Mouse (Mus musculus) skeletal muscle tissue, adult 2 months (tissue): ENCODE measurements at regions not wholly inside any gene's neighbourhood (a gene's known extent, or its start where the extent isn't known, plus 50 kb on each side); places are given as distances from the start of the nearest gene placed in this dataset.

ENCODE experiments used
- DNase-seq: peaks from one replicate; pipeline ENCODE4 v3.0.0-alpha.2; 2012; ENCODE audit warnings: low read depth, low spot score

DNA sequence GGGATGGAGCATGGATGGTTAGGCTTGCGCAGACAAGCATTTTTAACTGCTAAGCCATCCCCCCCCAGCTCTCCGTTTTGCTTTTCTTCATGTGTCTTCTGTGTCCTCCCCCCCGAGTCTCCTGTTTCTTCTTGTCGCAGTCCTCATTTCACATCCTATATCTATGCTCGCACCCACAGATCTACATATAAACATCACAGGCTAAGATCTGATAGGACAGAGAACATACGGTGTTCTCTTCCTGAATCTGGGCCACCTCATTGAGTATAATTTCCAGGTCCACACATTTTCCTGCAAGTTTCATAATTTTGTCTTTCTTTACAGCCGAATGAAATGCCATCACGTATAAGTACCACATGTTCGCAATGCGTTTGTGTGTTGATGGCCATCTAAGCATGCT lies 168.7 kb downstream of the Zfp36l1 start:
- no peak for DNase-seq

DNA sequence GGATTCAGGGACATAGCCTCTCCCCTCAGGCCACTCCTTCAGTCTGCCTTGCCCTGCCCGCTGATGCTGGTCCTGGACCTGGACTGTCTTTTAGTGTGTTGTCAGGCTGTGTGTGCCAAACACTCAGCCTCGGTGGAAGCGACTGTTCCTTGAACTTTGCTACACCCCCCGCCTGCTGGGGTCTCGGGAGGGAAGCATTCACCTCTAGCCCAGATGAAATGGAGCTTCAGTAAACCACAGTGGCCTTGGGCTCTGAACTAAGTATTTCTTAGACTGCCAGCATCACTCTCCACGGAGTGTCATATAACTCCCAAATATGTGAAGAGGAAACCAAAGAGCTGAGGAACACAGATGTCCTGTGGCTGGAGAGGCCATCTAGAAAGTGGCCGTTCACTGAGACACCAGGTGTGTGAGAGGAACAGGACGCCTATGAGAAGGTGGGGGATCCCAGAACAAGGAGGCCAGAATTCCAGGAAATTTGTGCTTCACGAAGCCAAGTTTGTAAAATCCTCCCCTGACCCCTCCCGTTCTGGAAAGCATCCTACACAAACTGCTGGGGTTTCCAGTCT lies 170.2 kb downstream of the Zfp36l1 start:
- peak; percentile 68 for DNase-seq

DNA sequence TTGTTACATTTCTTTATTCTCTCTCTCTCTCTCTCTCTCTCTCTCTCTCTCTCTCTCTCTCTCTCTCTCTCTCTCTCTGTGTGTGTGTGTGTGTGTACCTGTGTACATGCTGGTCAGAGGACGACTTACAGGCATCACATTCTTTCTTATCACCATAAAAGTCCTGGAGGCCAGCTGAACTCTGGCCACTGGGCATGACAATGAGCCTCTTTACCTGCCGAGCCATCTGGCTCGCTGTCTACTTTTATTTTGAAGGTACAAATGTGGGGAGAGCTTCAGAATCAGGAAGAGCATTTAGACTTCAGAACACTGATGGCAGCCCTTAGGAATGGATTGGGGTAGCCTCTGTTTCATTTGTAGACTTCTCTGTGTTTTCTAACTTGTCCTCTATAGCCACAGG lies 171.0 kb downstream of the Zfp36l1 start:
- DNase-seq, result no peak

DNA sequence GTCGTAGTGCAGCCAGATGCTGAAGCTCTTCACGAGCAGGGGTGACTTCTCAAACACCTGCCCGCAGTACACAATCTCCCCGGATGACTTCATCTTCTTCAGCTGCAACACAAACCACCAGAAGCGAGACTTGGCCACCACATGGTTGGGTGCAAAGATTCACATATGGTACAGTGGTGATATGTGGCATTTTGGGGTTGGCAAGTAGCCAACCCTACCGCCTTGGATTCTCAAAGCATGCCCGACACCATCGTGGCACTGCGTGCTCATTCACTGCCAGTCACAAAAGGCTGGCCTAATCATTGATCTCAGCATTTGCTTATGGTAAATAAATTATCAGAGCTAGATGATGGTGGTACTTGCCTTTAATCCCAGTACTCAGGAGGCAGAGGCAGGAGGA lies 173.4 kb downstream of the Zfp36l1 start:
- no peak for DNase-seq

DNA sequence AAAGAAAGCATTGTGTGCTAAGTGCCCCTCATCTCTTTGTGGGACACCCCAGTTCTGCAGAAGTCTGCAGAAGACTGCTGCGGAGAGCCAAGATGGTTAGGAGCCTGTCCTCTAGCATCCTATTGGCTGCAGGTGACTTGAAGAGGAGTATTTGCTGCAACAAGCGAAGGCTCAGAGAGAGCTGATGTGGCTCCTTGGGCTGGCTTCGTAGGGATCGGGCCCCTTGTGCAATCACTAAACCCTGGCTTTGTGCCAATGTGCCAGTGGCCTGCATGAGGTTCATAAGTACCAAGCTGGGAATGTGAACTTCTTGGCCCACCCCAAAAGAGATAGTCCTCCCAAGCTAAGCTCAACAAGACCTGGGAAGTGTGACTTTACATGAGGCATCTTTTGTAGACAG lies 174.9 kb downstream of the Zfp36l1 start:
- DNase-seq, result no peak

DNA sequence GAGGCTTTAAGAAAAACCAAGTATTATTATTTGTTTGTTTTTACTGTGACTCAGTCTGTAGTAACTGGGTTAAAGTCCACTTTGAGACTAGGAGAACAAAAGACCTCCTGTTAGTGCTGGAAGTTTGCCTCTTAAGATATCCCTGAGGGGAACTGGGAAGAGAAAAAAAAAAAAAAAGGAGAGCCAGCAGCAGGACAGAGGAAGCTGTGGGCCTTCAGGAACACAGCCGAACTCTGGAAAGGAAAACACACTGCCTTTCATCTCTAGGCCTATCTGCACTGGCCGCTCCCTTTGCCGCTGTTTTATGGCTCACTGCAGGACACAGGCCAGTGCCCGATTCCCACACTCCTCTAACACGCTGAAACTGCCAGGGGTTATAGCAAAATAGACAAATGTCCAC lies 176.1 kb downstream of the Zfp36l1 start:
- peak; percentile 81 for DNase-seq

DNA sequence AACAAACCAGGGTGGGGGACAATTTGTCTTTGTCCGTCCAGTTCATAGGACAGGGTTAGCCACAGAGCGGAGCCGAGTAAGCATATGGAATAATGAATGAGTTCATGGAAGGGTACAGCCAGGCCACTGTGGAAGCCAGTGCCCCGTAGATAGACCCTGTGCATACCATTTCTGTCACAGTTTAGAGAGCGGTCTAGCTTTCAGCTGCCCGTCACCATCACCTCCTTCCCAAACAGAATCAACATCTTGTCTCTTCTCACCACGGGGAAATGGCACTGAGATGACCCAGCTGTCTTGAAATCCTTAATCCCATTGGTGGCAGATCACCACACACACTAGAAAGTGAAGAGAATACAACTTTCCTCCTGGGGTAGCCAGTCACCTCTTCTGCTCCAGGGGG lies 178.7 kb downstream of the Zfp36l1 start:
- DNase-seq, result no peak

GRCm38 (mm10) chr12:79932905-79933304 lies 179.9 kb downstream of the Zfp36l1 start:
- DNase-seq, result no peak

GRCm38 (mm10) chr12:79931455-79931854 lies 181.4 kb downstream of the Zfp36l1 start:
- DNase-seq, result no peak

- DNase-seq, result no peak
These were observed 183.0 kb downstream of the Zfp36l1 start for GRCm38 (mm10) chr12:79929846-79930245.

DNA sequence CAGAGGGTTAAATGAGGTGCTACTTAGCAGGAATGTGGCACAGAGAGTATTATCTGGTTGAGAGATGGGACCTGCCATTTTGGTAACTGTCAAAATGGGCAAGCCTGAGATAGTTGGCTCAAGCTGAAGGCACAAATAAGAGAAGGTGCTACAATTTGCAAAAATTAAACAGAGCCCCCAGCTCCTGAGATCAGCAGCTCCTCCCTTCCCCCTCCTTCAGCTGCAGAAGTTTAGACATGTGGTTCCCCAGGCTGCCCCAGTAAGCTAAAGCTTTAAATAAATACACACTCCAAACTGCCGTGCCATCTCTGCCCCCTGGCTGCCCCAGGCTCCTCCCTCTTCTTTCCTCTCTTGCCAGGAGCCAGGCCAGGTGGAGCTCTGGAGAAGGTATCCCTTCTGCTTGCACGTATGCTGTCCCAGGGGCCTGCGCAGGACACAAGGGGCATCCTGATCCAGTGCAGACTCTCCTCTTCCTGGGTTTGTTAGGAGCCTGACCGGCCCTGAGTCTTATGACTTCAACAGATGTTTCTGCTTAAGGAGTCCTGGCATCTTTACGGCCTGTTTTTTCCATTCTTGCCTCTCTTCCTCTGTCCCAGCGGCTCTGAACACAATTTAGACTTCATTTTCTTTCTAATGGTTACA lies 184.0 kb downstream of the Zfp36l1 start:
- peak; percentile 85 for DNase-seq

- no peak for DNase-seq
These were observed 184.5 kb downstream of the Zfp36l1 start for GRCm38 (mm10) chr12:79928298-79928697.

DNA sequence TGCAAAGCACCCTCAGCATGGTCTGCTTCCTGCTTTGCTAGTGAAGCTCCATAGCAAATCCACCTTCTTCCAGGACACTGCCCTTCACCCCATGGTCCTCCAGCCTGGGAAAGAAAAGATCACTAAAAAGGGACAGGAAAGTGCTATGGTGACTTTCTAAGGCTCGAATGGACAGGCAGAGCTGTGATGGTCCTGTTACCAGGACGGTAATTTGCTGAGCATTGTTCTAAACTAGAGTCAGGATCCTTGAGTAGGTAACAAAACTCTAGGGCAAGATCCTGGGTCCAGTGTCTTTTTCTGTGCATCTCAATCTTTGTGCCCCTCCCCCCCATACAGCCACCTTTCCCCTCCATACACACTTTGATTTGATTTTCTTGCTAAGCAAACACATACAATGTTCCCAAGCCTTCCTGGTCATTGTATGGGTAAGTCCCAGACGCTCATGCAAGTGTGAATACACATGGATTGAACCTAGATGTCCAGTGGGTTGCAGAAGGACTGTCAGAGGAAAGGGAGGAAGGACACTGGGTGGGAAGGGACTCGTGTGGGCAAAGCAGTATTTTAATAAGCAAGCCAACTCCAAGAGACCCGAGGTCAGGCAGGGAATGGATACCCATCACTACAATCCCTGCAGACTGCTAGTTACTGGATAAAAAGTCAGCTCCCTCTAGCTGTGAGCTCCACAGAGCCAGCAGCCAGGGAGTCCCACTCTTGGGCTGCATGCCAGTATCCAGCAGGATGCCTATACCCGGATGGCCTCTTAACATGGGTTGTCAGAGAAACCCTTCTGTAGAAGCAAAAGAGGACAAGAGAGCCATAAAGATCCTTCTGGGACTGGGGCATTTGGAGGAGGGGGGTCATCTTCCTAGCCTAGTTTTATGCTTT lies 186.9 kb downstream of the Zfp36l1 start:
- DNase-seq, result no peak

GRCm38 (mm10) chr12:79924921-79925703 lies 187.7 kb downstream of the Zfp36l1 start:
- peak; percentile 75 for DNase-seq

DNA sequence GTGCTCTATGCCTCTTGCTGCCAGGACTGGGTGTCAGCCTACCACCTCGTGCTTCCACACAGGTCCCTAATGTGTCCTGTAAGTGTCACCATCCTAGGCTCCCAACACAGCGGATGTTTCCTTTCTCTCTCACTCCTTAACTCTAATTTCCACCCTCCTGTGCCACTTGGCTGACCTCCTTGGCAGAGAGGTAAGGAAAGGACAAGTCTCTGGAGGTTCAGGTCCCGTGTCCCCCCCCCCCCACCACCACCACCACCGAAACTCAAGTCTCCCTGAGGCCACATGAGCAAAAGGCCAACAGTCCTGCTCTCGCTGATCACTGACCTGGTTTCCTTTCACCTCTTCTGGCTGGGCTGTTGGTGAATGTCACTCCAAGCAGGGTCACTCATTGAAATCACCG lies 189.0 kb downstream of the Zfp36l1 start:
- DNase-seq, result no peak

GRCm38 (mm10) chr12:79921786-79922185 lies 191.0 kb downstream of the Zfp36l1 start:
- DNase-seq, result no peak

DNA sequence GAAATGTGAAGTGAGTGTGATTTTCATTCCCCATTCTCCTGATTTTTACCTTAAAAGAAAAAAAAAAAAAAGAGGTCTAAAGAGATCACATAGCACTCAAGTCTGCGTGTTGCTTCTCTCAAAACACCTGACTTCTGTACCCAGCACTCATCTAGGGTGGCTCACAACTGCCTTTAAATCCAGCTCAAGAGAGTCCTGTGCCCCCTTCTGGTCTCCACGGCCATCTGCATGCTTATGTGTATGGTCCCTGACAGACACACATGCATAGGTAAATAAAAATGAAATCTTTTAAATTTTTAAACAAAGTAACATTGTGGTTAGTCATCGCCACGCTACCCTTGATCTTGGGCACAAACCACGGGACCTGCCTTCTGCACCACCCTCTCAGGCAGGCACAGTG lies 193.8 kb downstream of the Zfp36l1 start:
- DNase-seq, result no peak

GRCm38 (mm10) chr12:79917634-79918289 lies 195.1 kb downstream of the Zfp36l1 start:
- no peak for DNase-seq

DNA sequence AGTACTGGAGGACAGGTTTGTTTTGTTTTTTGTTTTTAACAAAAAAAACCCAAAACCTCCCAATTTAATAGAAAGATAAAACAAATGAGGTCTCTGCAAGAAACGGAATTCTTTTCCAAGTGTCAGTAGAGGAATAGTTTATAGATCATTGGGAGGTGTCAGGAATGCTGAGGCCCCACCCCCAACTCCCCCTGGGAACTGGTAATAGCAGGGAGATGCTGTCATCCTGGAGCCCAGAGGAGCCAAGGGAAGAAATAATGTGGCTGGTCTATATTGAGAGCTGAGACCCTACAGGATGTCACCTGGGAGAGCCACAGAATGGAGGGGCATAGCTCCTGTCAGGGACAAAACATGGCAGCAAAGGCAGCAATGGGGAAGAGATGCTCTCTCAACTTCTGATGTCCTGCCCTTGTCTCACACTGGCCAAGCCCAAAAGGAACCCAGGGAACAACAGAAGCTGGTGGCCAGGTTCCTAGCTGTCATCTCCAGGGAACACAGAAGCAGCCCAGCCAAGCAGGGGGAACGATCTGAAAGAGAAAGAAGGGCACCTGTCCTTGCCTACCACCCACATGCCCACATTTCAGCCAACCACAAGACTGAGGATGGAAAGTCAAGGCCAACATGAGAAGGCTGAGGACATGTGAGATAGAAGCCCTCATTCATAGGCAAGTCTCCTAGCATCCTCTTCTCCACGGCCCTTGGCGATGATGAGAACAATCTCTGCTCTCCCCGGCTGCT lies 195.7 kb downstream of the Zfp36l1 start:
- DNase-seq, result no peak

DNA sequence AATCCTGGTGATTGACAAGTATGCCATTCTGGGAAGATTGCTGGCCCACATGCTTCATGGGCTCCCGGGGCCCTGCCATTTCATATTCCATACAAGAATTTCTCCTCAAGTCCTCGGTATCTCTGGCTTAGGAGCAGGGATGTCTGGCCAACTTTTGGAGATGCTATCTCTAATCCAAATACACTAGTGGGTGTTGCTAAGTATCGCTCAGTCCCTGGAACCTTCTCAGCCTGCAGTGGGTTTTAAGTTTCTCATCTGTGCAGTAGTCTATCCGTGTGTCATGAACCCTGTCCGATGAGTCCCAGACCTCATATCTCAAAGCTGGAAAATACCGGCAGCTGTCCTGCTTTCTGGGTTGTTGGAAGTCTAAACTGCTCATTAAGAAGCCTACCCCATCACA lies 198.9 kb downstream of the Zfp36l1 start:
- DNase-seq, result no peak
